Comparison of ENCODE assay signal across 18 mouse cellular contexts in the genomic region with DNA sequence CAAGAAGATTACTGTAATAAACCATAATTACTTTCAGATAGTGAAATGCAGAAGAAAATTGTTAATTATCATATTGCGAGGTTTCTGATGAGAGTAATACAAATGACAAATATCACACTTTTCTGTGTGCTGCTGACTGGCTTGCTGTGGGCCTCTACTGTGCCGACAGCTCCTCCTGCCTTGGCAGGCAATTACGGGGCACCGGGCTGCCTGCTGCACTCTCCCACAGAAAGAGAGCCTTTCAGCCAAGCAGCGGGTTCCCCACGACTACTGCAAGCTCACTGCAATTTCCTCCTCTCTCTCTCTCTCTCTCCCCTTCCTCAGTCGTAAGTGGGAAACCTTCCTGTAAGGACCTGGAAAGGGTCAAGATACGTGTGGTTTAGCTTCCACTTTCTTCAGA.
DNase-seq lines count a peak whose midpoint lies in the region; ATAC-seq lines count a peak whose summit lies in the region.
"Had no signal": no experiment of that assay in that cellular context is flagged by ENCODE, and none has a peak within 500 bp of the region (broad histone marks: within the 10 kb centered on the region; RNA-seq: fewer than 3 reads in every experiment).

No protein-coding gene starts in this region.

- no peak overlapping the region for H3K4me3 ChIP-seq in hindbrain, embryonic 15.5 days
- H3K4me3 ChIP-seq in hindbrain, embryonic 11.5 days (ENCODE audit: low read depth, low read length), result no peak overlapping the region
- no peak overlapping the region for H3K4me3 ChIP-seq in neural tube, embryonic 13.5 days
- no peak overlapping the region for H3K4me3 ChIP-seq in neural tube, embryonic 15.5 days (replicated peaks)
- H3K4me3 ChIP-seq: heart, embryonic 10.5 days; limb, embryonic 13.5 days had no signal

- peak overlapping the region; percentile 27; the same call in 1 of the 2 replicates for H3K27ac ChIP-seq in hindbrain, embryonic 15.5 days (replicated peaks)
- H3K27ac ChIP-seq in hindbrain, embryonic 11.5 days (ENCODE audit: low read depth, low read length), result no peak overlapping the region
- H3K27ac ChIP-seq in neural tube, embryonic 13.5 days (replicated peaks), result peak overlapping the region; percentile 46
- peak overlapping the region; percentile 63; the same call in 1 of the 2 replicates for H3K27ac ChIP-seq in neural tube, embryonic 15.5 days (replicated peaks)
- H3K27ac ChIP-seq: heart, embryonic 10.5 days; limb, embryonic 13.5 days had no signal

- no peak overlapping the region for H3K9ac ChIP-seq in hindbrain, embryonic 15.5 days
- H3K9ac ChIP-seq in hindbrain, embryonic 11.5 days (ENCODE audit: low read depth, low read length), result no peak overlapping the region
- H3K9ac ChIP-seq in neural tube, embryonic 13.5 days, result no peak overlapping the region
- no peak overlapping the region for H3K9ac ChIP-seq in neural tube, embryonic 15.5 days (replicated peaks)
- H3K9ac ChIP-seq: limb, embryonic 13.5 days had no signal

- peak; percentile 46 to 63 for DNase-seq in cerebellum, postnatal 10 days
- no peak for DNase-seq in cerebellum, adult 11-12 months
- DNase-seq in hindbrain, embryonic 11.5 days (ENCODE audit: low spot score), result no peak
- DNase-seq in neural tube, embryonic 10.5 days (ENCODE audit: extremely low spot score, low spot score), result no peak
- no peak for DNase-seq in kidney, adult 9 months
- DNase-seq: adrenal gland, postnatal 25 days; gastrocnemius, postnatal 14 days; heart, postnatal 36 days; kidney, postnatal 36 days; lung, postnatal 14 days; thymus, adult 2 months had no signal

- peaks cover 23% of the 10 kb centered on the region for H3K4me1 ChIP-seq in hindbrain, embryonic 15.5 days (replicated peaks)
- H3K4me1 ChIP-seq in hindbrain, embryonic 11.5 days (replicated peaks; ENCODE audit: control insufficient read depth, insufficient read depth, low read length), result no peaks in the 10 kb centered on the region
- H3K4me1 ChIP-seq in neural tube, embryonic 13.5 days (replicated peaks), result peaks cover 25% of the 10 kb centered on the region
- peaks cover 25% of the 10 kb centered on the region for H3K4me1 ChIP-seq in neural tube, embryonic 15.5 days
- H3K4me1 ChIP-seq: heart, embryonic 10.5 days had no signal

- H3K36me3 ChIP-seq in hindbrain, embryonic 15.5 days, result peaks cover 9% of the 10 kb centered on the region
- H3K36me3 ChIP-seq in hindbrain, embryonic 11.5 days (ENCODE audit: control insufficient read depth, insufficient read depth, low read length), result no peaks in the 10 kb centered on the region
- H3K36me3 ChIP-seq in neural tube, embryonic 13.5 days, result peaks cover 31% of the 10 kb centered on the region
- H3K36me3 ChIP-seq in neural tube, embryonic 15.5 days, result peaks cover 27% of the 10 kb centered on the region

- no peaks in the 10 kb centered on the region for H3K27me3 ChIP-seq in hindbrain, embryonic 15.5 days
- no peaks in the 10 kb centered on the region for H3K27me3 ChIP-seq in hindbrain, embryonic 11.5 days (ENCODE audit: control insufficient read depth, insufficient read depth, low read length)
- no peaks in the 10 kb centered on the region for H3K27me3 ChIP-seq in neural tube, embryonic 13.5 days
- H3K27me3 ChIP-seq in neural tube, embryonic 15.5 days (replicated peaks), result no peaks in the 10 kb centered on the region
- H3K27me3 ChIP-seq: limb, embryonic 13.5 days had no signal

- ATAC-seq in hindbrain, embryonic 15.5 days (ENCODE audit: low FRiP score, low read depth), result peak; percentile 54; the same call in 1 of the 2 replicates
- ATAC-seq in hindbrain, embryonic 11.5 days (ENCODE audit: low FRiP score), result no peak
- 0 out of 2 replicates have a peak, but pooled peaks have one; percentile 17 for ATAC-seq in neural tube, embryonic 13.5 days (ENCODE audit: low read depth)
- 0 out of 2 replicates have a peak, but pooled peaks have one; percentile 43 for ATAC-seq in neural tube, embryonic 15.5 days (ENCODE audit: low FRiP score)
- ATAC-seq: activated CD4-positive, CD25-positive, alpha-beta regulatory T cell, adult 4 months; intestine, postnatal 0 days had no signal

- WGBS in hindbrain, embryonic 15.5 days, result 26% methylated on average over 8 of the region's 8 CpGs
- WGBS in hindbrain, embryonic 11.5 days, result 44% methylated on average over 8 of the region's 8 CpGs
- WGBS in neural tube, embryonic 13.5 days, result 13% methylated on average over 8 of the region's 8 CpGs
- WGBS in neural tube, embryonic 15.5 days, result 18% methylated on average over 8 of the region's 8 CpGs

- H3K9me3 ChIP-seq in hindbrain, embryonic 15.5 days, result no peaks in the 10 kb centered on the region
- no peaks in the 10 kb centered on the region for H3K9me3 ChIP-seq in hindbrain, embryonic 11.5 days (ENCODE audit: control insufficient read depth, low read length)
- H3K9me3 ChIP-seq in neural tube, embryonic 13.5 days, result no peaks in the 10 kb centered on the region
- H3K9me3 ChIP-seq in neural tube, embryonic 15.5 days (replicated peaks), result no peaks in the 10 kb centered on the region
- H3K9me3 ChIP-seq: heart, embryonic 10.5 days; limb, embryonic 13.5 days had no signal

- no peak overlapping the region; the same call in 1 of the 2 replicates for H3K4me2 ChIP-seq in hindbrain, embryonic 15.5 days
- H3K4me2 ChIP-seq in hindbrain, embryonic 11.5 days (replicated peaks; ENCODE audit: low read depth, low read length), result no peak overlapping the region
- no peak overlapping the region for H3K4me2 ChIP-seq in neural tube, embryonic 13.5 days
- H3K4me2 ChIP-seq in neural tube, embryonic 15.5 days, result no peak overlapping the region
- H3K4me2 ChIP-seq: limb, embryonic 13.5 days had no signal

Comparison
In these comparisons a context has a peak if more than half of its experiments do, and no peak if none do; other contexts are left out.
1. DNase-seq: peak in cerebellum, postnatal 10 days (2 of 2); none in cerebellum, adult 11-12 months (single experiment), hindbrain, embryonic 11.5 days (single experiment), neural tube, embryonic 10.5 days (single experiment) and kidney, adult 9 months (single experiment).